Mouse (Mus musculus) liver, adult 2 months (tissue): ENCODE measurements at regions not wholly inside any gene's neighbourhood (a gene's known extent, or its start where the extent isn't known, plus 50 kb on each side); places are given as distances from the start of the nearest gene placed in this dataset.

Experiments
- CTCF ChIP-seq: fragments of 200-500 bp; IDR thresholded peaks from 2 replicates; pipeline ENCODE4 v1.5.1; 2011; ENCODE audit warnings: low read depth, low read length, control low read depth
- POLR2A ChIP-seq: fragments of 200-500 bp; IDR thresholded peaks from 2 replicates; pipeline ENCODE4 v1.6.1; 2011; ENCODE audit warnings: low read length, control low read depth; ENCODE audit not compliant: insufficient read depth; ENCODE audit errors: extremely low read depth

DNA sequence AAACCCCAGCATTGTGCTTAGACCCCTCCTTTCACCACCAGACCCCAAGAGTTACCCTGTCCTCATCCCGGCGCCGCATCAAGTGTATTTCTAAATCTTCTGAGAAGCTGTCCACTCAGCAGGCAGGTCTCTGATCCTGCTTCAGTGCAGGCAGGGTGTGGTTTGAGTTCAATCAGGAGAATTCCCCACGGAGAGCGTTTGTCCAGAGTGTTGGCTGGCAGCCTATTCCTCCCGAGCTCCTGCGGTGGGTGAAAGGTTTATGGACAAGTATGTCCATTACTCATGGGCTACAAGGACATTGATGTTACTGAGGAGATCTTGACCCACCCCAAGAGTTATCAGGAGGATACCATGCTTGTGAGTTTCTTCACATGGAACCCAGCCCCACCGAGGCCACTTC lies 138.0 kb upstream of the Map3k1 start:
- no peak for TF ChIP-seq CTCF
- no peak for TF ChIP-seq POLR2A
